16 mouse cellular contexts compared by ENCODE assay signal in genomic region chr5:14182156-14182555, GRCm38 (mm10).
"Had no signal": no experiment of that assay in that cellular context is flagged by ENCODE, and none has a peak within 500 bp of the region (broad histone marks: within the 10 kb centered on the region; RNA-seq: fewer than 3 reads in every experiment).

No protein-coding gene starts in this region.

- H3K36me3 ChIP-seq: neural tube, embryonic 12.5 days; neural tube, embryonic 13.5 days; neural tube, embryonic 15.5 days; stomach, embryonic 15.5 days had no signal

- DNase-seq: retina, postnatal 1 day; right cerebral cortex, adult 18-20 months; right cerebral cortex, postnatal 14 days; right cerebral cortex, postnatal 25 days; right cerebral cortex, postnatal 4 days; spleen, adult 18-20 months; thymus, adult 18-20 months; thymus, adult 2 months; thymus, postnatal 14 days; thymus, postnatal 25 days; thymus, postnatal 36 days; thymus, postnatal 4 days had no signal

- H3K4me3 ChIP-seq: neural tube, embryonic 12.5 days; neural tube, embryonic 13.5 days; neural tube, embryonic 15.5 days; stomach, embryonic 15.5 days had no signal

- H3K4me2 ChIP-seq: neural tube, embryonic 12.5 days; neural tube, embryonic 13.5 days; neural tube, embryonic 15.5 days; stomach, embryonic 15.5 days had no signal

- H3K27me3 ChIP-seq: neural tube, embryonic 12.5 days; neural tube, embryonic 13.5 days; neural tube, embryonic 15.5 days; stomach, embryonic 15.5 days had no signal
